Mouse (Mus musculus): ENCODE results near the gene Car6. TPM values are rescaled to one million over a fixed set of nuclear protein-coding genes. Genes with fewer than 3 reads are reported as not detected.

Car6 gene
- total RNA-seq, 2 experiments from 2014 or later: not detected

DNA sequence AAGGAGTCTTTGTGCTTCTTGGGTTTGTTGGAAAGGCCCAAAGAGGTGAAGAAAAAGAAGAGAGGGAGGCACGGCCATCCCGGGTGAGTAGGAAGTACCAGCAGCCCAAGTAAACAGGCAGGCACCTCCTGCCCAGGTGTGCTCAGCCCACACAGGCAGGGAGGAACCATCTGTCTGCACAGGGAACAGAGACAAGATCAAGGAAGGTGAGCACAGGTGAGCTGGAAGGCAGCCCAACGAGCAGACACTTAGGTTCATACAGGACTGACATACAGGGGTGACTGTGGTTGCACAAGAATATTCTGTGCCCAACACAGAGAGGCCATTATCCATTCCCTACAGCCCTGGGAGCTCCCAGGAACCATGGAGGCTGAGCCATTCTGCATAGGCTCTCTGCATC is 3.7 kb upstream of the Car6 start:
- intact Hi-C loops (cut with DNase I): no loop called here
- DNase-seq (ENCODE audit: low spot score in 2 of 2): no peak

DNA sequence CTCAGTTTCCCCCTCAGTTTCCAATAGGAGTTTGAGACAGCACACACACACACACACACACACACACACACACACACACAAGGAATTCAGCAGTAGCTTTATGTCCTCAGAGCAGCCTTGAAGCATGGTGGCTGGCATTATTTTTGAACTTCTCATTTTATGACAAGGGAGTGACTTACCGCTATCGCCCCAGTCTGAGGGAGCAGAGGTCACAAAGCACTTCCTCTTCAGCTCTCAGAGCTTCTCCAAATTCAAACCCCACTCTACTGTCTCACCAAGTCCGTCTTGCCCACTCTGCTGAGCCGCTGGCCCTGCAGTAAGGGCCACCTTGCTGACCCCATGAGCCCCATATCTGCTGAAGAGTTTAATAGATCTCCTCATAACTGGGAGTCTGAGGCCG is 1.6 kb upstream of the Car6 start:
- intact Hi-C loops (cut with DNase I): no loop called here
- no peak for DNase-seq (ENCODE audit: low spot score in 2 of 2)

- no peak for DNase-seq (ENCODE audit: low spot score in 2 of 2)
- intact Hi-C loops (cut with DNase I): no loop called here
Measured at GRCm38 (mm10) chr4:150198268-150198667, 2.9 kb downstream of the Car6 start.

DNA sequence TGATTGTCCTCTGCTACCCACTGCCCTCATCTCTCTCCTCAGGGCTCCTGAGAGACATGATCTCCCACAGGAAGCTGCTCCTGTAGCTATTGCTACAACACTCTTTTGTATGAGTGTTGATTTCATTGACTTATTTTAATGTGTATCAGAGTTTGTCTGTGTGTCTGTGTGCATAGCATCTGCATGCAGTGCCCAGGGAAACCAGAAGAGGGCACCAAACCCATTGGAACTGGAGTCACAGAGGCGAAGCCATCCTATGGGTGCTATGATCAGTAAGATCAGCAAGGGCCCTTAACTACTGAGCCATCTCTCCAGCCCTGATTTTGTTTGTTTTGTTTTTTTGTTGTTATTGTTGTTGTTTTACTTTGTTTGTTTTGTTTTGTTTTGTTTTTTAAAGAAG is 7.2 kb downstream of the Car6 start:
- intact Hi-C loops (cut with DNase I): no loop called here
- peak; percentile 26 to 51 for DNase-seq (ENCODE audit: low spot score in 2 of 2)

- DNase-seq (ENCODE audit: low spot score in 2 of 2): no peak
- intact Hi-C loops (cut with DNase I): no loop called here
Measured at GRCm38 (mm10) chr4:150192199-150192598, 8.9 kb downstream of the Car6 start.

- intact Hi-C loops (cut with DNase I): no loop called here
- no peak for DNase-seq (ENCODE audit: low spot score in 2 of 2)
Measured at GRCm38 (mm10) chr4:150188236-150188635, 12.9 kb downstream of the Car6 start.

GRCm38 (mm10) chr4:150181304-150181703 is 19.8 kb downstream of the Car6 start:
- DNase-seq (ENCODE audit: low spot score in 2 of 2): no peak
- intact Hi-C loops (cut with DNase I): no loop called here

DNA sequence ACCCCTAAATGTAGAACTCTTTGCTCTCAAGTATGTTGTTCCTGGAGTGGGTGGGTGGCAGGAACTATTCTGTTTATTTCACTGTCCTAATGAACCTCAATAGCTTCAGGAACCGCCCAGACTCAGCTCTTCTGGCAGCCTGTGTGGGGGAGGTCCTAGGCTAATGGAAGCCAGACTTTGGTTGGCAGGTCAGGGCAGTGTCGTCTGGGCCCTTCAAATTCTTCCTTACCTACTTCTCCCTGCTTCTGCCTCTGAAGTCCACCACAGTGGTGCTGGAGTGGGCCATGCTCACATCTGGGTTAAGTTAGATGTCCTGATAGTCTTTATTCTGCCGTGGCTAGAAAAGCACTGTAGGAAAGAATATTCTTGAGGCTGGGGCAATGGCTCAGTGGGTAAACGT is 23.0 kb downstream of the Car6 start:
- DNase-seq (ENCODE audit: low spot score in 2 of 2): no peak
- intact Hi-C loops (cut with DNase I): no loop called here

- intact Hi-C loops (cut with DNase I): no loop called here
- no peak for DNase-seq (ENCODE audit: low spot score in 2 of 2)
Measured at GRCm38 (mm10) chr4:150177122-150177521, 24.0 kb downstream of the Car6 start.

GRCm38 (mm10) chr4:150176535-150176934 is 24.6 kb downstream of the Car6 start:
- DNase-seq (ENCODE audit: low spot score in 2 of 2): peak in 1 of 2 experiments; percentile 18
- intact Hi-C loops (cut with DNase I): no loop called here

- DNase-seq (ENCODE audit: low spot score in 2 of 2): no peak
- intact Hi-C loops (cut with DNase I): no loop called here
Measured at GRCm38 (mm10) chr4:150174027-150174426, 27.1 kb downstream of the Car6 start.

GRCm38 (mm10) chr4:150173281-150173680 is 27.9 kb downstream of the Car6 start:
- intact Hi-C loops (cut with DNase I): loop anchor here (1.0 kb wide), 1 partner anchor 46 kb away; no protein-coding TSS in a partner anchor

DNA sequence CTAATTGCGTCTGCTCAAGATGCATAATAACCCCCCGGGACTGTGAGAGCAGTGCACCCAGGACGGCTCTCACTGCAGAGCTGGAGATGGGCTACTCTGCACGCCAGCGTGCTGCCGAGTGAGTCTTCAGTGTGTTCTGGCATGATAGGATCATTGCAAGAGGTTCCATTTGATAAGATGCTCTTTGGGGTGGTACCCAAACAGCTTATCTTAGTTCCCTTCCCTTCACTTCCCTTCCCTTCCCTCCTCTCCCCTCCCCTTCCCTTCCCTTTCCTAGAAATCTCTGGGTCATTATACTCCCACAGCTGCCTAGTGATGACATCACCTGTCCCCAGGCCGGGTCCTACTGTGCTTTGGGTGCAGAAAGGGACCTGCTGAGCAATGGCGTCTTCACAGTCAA is 29.0 kb downstream of the Car6 start:
- DNase-seq (ENCODE audit: low spot score in 2 of 2): no peak
- intact Hi-C loops (cut with DNase I): no loop called here

More at GRCm38 (mm10) chr4:150173281-150173680, 27.9 kb downstream of the Car6 start:
- DNase-seq (ENCODE audit: low spot score in 2 of 2): peak in 1 of 2 experiments; percentile 61

DNA sequence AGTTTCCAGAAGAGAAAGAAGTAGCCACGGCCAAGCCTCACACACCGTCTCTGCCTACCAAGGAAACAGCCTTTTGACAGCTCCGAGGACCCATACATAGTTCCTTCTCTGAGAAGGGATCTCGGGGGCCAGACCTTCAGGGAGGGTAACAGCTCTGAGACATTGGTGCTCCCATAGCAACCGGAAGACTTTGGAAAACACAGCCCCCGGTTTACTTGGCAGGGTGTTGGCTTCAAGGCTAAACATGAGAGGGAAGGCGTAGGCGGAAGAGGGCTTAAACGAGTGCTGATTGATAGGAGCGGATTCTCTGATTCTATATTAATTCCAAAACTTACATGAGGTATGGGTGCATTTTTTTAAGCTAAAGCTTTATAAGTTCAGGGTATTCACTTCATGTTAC is 32.7 kb downstream of the Car6 start:
- intact Hi-C loops (cut with DNase I): no loop called here
- DNase-seq (ENCODE audit: low spot score in 2 of 2): peak; percentile 19 to 66

GRCm38 (mm10) chr4:150164875-150165274 is 36.3 kb downstream of the Car6 start:
- DNase-seq (ENCODE audit: low spot score in 2 of 2): no peak
- intact Hi-C loops (cut with DNase I): no loop called here

- intact Hi-C loops (cut with DNase I): no loop called here
- DNase-seq (ENCODE audit: low spot score in 2 of 2): no peak
Measured at GRCm38 (mm10) chr4:150162561-150163169, 38.5 kb downstream of the Car6 start.

GRCm38 (mm10) chr4:150159458-150159857 is 41.7 kb downstream of the Car6 start:
- no peak for DNase-seq (ENCODE audit: low spot score in 2 of 2)
- intact Hi-C loops (cut with DNase I): no loop called here

DNA sequence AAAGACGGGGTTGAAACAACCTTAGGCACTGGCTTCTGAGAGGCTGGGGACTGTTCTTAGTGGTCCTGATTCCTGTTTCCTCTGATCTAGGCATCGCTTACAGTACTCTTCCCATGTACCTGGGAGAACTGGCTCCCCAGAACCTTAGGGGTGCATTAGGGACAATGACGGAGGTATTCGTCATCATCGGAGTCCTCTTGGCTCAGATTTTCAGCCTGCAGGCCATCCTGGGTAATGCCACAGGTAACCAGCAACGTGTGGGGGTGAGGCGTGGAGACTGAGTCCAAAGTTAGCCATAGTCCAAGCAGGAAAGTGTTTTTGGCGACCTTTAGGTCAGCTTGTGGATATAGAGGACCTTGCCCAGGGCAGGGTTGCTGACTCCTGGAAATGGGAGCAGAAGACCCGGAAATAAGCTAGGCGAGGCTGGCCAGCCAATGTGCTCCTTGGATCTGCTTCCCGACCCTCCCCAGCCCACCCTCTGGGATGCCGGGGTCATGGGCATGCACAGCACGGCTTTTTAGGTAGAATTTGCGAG is 43.7 kb downstream of the Car6 start:
- intact Hi-C loops (cut with DNase I): no loop called here
- DNase-seq (ENCODE audit: low spot score in 2 of 2): no peak

GRCm38 (mm10) chr4:150155731-150156130 is 45.4 kb downstream of the Car6 start:
- DNase-seq (ENCODE audit: low spot score in 2 of 2): no peak
- intact Hi-C loops (cut with DNase I): no loop called here

DNA sequence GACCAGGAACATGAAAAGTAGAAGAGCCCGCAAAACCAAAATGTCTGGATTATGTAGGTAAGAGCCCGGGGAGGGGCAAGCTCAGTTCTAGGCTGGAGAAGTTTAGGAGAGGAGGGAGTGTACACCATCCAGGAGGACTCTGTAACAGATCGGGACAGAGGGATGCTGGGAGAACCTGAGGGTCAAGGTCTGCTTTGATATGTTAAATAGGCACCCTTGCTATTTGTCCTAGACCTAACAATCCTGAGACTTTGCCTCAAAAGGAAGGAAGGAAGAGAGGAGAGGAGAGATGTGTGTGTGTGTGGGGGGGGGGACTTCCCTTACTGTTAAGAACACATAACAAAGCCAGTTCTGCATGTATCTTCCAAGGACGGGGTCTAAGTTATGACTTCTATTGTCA is 45.8 kb downstream of the Car6 start:
- no peak for DNase-seq (ENCODE audit: low spot score in 2 of 2)
- intact Hi-C loops (cut with DNase I): no loop called here

GRCm38 (mm10) chr4:150152483-150152882 is 48.6 kb downstream of the Car6 start:
- intact Hi-C loops (cut with DNase I): no loop called here
- DNase-seq (ENCODE audit: low spot score in 2 of 2): no peak

GRCm38 (mm10) chr4:150151045-150151444 is 50.1 kb downstream of the Car6 start:
- DNase-seq (ENCODE audit: low spot score in 2 of 2): no peak
- intact Hi-C loops (cut with DNase I): no loop called here
